Mouse (Mus musculus): Measurements from ENCODE around the gene Arhgef10l.

DNA sequence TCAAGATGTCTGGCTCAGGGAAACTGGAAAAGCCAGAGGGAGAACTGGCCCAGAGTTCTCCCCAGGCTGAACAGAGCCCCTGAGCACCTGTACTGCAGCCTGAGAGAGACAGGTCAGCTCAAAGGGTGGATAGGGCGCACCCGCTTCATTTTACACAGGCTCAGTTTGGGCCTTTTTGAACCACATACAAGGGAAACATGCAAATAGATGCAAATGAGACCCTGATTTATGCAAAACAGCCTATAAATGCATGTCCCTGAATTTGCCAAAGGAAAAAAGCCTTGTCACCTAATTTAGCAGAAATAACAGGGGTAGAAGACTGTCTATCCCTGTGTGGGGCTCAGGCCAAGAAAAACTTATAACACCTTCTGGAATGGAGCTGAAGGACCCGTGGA is 160.2 kb downstream of the Arhgef10l start:
- TF ChIP-seq POLR2A (IDR thresholded peaks at IDR 0.05; ENCODE audit: borderline replicate concordance, insufficient read depth, low read length) = no peak
- TF ChIP-seq CTCF (IDR thresholded peaks at IDR 0.05; ENCODE audit: borderline replicate concordance, insufficient read depth, low read depth, low read length) = no peak
